Mouse (Mus musculus): ENCODE measurements at regions not wholly inside any gene's neighbourhood (a gene's known extent, or its start where the extent isn't known, plus 50 kb on each side); places are given as distances from the start of the nearest gene placed in this dataset.
"Not testable (repeated sequence)": the region's sequence is repeated elsewhere in the genome, so short reads cannot be mapped to it uniquely, and the experiment has no call there.

DNA sequence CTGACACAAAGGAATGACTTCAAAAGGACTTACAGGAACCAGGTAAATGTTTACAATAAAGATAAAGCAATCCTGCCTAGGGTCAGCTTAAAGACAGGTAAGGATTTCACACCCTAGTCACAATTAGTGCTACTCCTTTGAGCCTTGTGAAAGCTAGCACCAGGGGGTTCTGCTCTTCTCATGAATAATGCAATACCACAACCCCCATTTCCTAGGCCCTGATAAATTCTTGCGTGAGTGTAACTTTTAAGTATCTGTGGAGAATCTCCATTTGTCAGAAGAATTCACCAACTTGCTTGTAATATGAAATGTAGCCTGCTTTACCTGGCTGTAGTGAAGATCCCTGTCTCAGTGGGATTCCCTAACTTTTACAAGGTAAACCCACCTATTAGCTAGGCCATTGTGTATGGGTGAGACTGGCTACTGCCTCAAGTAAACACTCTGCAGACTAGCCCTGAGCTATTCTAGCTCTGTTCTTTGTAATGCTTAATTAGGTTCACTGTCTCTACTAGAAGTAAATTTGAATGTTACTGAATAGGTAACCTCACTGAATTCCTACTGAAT lies 576.3 kb upstream of the Akr1e1 start:
- not testable (repeated sequence) for TF ChIP-seq CTCF (IDR thresholded peaks at IDR 0.05; ENCODE audit: low read depth); EP300 (optimal IDR thresholded peaks at IDR 0.05)

Measured in stomach, postnatal 0 days (tissue).